Mouse (Mus musculus) hindbrain, embryonic 16.5 days (tissue): Measurements from ENCODE around the gene Ep300. TPM values are rescaled to one million over a fixed set of nuclear protein-coding genes. Genes with fewer than 3 reads are reported as not detected.
"Not testable (repeated sequence)": the region's sequence is repeated elsewhere in the genome, so short reads cannot be mapped to it uniquely, and the experiment has no call there.

ENCODE experiments used
- ATAC-seq: fragments of 200-750 bp; cut with Nextera tagmentation; 2 replicates; pipeline ENCODE4 v1.8.0; 2017; ENCODE audit warnings: moderate TSS enrichment, moderate library complexity
- H3K27ac ChIP-seq: fragments of 300-500 bp; sonication (generic); 2 replicates; pipeline ENCODE4 v1.5.1; 2014; ENCODE audit warnings: low read depth, mild to moderate bottlenecking, control low read depth, low read length, moderate library complexity
- H3K27me3 ChIP-seq: fragments of 300-500 bp; sonication (generic); replicated peaks from 2 replicates; pipeline ENCODE4 v1.6.1; 2014; ENCODE audit warnings: low read length; ENCODE audit not compliant: control insufficient read depth, insufficient read depth
- H3K36me3 ChIP-seq: fragments of 300-500 bp; sonication (generic); 2 replicates; pipeline ENCODE4 v1.6.1; 2014; ENCODE audit warnings: mild to moderate bottlenecking, low read length, moderate library complexity, mixed read lengths; ENCODE audit not compliant: control insufficient read depth, insufficient read depth
- H3K4me1 ChIP-seq: fragments of 300-500 bp; sonication (generic); 2 replicates; pipeline ENCODE4 v1.6.1; 2014; ENCODE audit warnings: low read depth, low read length; ENCODE audit not compliant: control insufficient read depth, insufficient read depth
- H3K4me2 ChIP-seq: fragments of 300-500 bp; sonication (generic); 2 replicates; pipeline ENCODE4 v1.6.1; 2014; ENCODE audit warnings: mild to moderate bottlenecking, low read length, control low read depth, moderate library complexity
- H3K4me3 ChIP-seq: fragments of 300-500 bp; sonication (generic); 2 replicates; pipeline ENCODE4 v1.5.1; 2014; ENCODE audit warnings: mild to moderate bottlenecking, low read length, control low read depth, moderate library complexity
- H3K9ac ChIP-seq: fragments of 300-500 bp; sonication (generic); 2 replicates; pipeline ENCODE4 v1.6.1; 2014; ENCODE audit warnings: low read depth, mild to moderate bottlenecking, control low read depth, low read length, moderate library complexity
- H3K9me3 ChIP-seq: fragments of 300-500 bp; sonication (generic); 2 replicates; pipeline ENCODE4 v1.6.1; 2014; ENCODE audit warnings: mild to moderate bottlenecking, low read length, moderate library complexity; ENCODE audit not compliant: control insufficient read depth
- WGBS: fragments of 180-500 bp; shearing (Covaris S2); extraction: QIAGEN DNeasy Blood & Tissue Kit; methylation state at CpG from one replicate; pipeline ENCODE4 v1.1.7; 2014; 5-methylcytosine and 5-hydroxymethylcytosine counted together
- polyA plus RNA-seq: library from polyadenylated mRNA; unstranded; fragments of >200 nt; fragmentation: Nextera tagmentation; extraction: Ambion mirVana; gene quantifications from 2 replicates; pipeline ENCODE4 v1.2.1, GENCODE M21; 2015

Gene Ep300
- polyA plus RNA-seq, 1 experiment from 2014 or later, result 17.3 TPM

DNA sequence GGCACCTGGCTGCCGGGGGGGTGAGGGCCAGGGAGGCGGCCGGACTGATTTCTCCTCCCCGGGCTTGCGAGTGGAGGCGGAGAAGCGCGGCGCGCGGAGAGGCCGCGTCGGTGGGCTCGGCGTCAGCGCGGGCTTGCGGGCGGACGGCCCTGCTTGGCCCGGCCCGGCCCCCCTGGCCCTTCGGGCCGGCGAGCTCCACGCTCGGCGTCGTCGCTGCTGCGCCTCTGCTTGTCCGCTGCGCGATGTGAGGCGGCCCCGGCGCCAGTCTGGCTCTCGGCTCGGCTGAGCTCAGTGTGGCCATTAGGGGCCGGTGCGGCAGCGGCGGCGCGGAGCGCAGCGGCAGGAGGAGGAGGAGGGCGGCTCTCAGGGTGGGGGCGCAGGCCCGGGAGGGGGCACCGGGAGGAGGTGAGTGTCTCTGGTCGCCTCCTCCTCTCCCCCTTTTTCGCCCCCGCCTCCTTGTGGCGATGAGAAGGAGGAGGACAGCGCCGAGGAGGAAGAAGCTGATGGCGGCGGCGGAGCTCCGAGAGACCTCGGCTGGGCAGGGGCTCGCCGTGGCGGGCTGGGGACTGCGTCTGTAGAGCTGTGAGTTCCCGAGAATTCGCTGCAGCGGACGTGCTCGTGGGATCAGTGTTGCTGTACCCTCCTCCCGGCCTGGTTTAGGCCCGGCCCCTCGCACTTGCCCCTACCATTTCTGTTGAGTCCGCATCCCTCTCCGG, 753 bp downstream of the Ep300 start:
- Histone ChIP-seq H3K4me3 (peak overlapping the region; percentile 98), H3K4me2 (peak overlapping the region; percentile 74), H3K27ac (peak overlapping the region; percentile 100), H3K27me3 (no peaks in the 10 kb centered on the region), H3K9me3 (no peaks in the 10 kb centered on the region), H3K4me1 (peaks cover 21% of the 10 kb centered on the region), H3K9ac (peak overlapping the region; percentile 100), H3K36me3 (0 out of 2 replicates have a peak, but pooled peaks cover 2% of the 10 kb centered on the region)
- ATAC-seq, result peak; percentile 72
- 1% methylated on average over 64 of the region's 77 CpGs for WGBS

GRCm38 (mm10) chr15:81586466-81586865, 1.3 kb downstream of the Ep300 start:
- peaks cover 21% of the 10 kb centered on the region for H3K4me1 ChIP-seq

GRCm38 (mm10) chr15:81587686-81588085, 2.5 kb downstream of the Ep300 start:
- Histone ChIP-seq H3K4me1 (peaks cover 21% of the 10 kb centered on the region), H3K27me3 (no peaks in the 10 kb centered on the region), H3K4me2 (peak overlapping the region; percentile 74), H3K9ac (peak overlapping the region; percentile 13), H3K27ac (no peak overlapping the region), H3K36me3 (0 out of 2 replicates have a peak, but pooled peaks cover 2% of the 10 kb centered on the region), H3K9me3 (no peaks in the 10 kb centered on the region), H3K4me3 (peak overlapping the region; percentile 98)
- no peak for ATAC-seq
- 43% methylated on average over 2 of the region's 2 CpGs for WGBS

More at GRCm38 (mm10) chr15:81586466-81586865, 1.3 kb downstream of the Ep300 start:
- Histone ChIP-seq H3K9me3 (no peaks in the 10 kb centered on the region), H3K4me2 (peak overlapping the region; percentile 74), H3K4me3 (peak overlapping the region; percentile 98), H3K27me3 (no peaks in the 10 kb centered on the region), H3K36me3 (0 out of 2 replicates have a peak, but pooled peaks cover 2% of the 10 kb centered on the region), H3K27ac (peak overlapping the region; percentile 100), H3K9ac (peak overlapping the region; percentile 100)
- ATAC-seq, result no peak
- WGBS, result under 1% methylated on average over 28 of the region's 28 CpGs

DNA sequence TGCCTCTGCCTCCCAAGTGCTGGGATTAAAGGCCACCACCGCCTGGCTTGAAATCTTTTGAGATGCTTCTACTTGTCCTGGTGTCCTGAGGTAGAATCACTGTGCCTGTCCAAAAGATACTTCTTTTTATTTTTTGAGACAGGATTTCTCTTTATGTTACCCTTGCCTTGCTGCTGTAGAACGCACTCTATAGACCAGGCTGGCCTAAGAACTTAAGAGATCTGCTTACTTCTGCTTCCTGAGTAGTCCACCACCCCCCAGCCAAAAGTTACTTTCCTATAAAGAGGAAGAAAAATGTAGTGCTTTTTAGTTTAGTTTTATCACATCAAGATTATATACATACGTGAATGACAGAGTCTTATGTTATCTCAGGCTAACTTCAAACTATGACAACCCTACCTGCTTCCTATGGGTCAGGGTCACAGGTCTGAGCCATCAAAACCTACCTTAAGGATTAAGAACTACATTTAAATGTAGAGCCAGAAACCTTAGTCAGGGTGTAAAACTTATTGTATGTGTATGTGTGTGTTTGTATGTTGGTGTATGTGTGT, 9.1 kb downstream of the Ep300 start:
- 93% methylated on average over 3 of the region's 3 CpGs for WGBS
- Histone ChIP-seq H3K4me1 (peaks cover 6% of the 10 kb centered on the region), H3K9me3 (no peaks in the 10 kb centered on the region)

GRCm38 (mm10) chr15:81598742-81599141, 13.6 kb downstream of the Ep300 start:
- not testable (repeated sequence) for H3K4me3 ChIP-seq, H3K36me3 ChIP-seq, H3K27ac ChIP-seq, H3K9me3 ChIP-seq, ATAC-seq, H3K4me2 ChIP-seq, H3K9ac ChIP-seq, H3K27me3 ChIP-seq, H3K4me1 ChIP-seq
- 93% methylated on average over 8 of the region's 8 CpGs for WGBS

More for the DNA sequence above, 9.1 kb downstream of the Ep300 start:
- ATAC-seq, result no peak
- H3K27me3 ChIP-seq, result no peaks in the 10 kb centered on the region
- H3K4me3 ChIP-seq, result no peak overlapping the region
- H3K9ac ChIP-seq, result no peak overlapping the region
- no peak overlapping the region for H3K27ac ChIP-seq
- H3K36me3 ChIP-seq, result 0 out of 2 replicates have a peak, but pooled peaks cover 2% of the 10 kb centered on the region
- H3K4me2 ChIP-seq, result no peak overlapping the region

GRCm38 (mm10) chr15:81605241-81605640, 20.1 kb downstream of the Ep300 start:
- Histone ChIP-seq H3K27me3 (no peaks in the 10 kb centered on the region), H3K27ac (no peak overlapping the region), H3K36me3 (peaks cover 19% of the 10 kb centered on the region), H3K4me3 (no peak overlapping the region), H3K9ac (no peak overlapping the region), H3K4me2 (no peak overlapping the region), H3K9me3 (no peaks in the 10 kb centered on the region), H3K4me1 (no peaks in the 10 kb centered on the region; the same call in 1 of the 2 replicates)
- ATAC-seq, result no peak
- WGBS, result 92% methylated on average over 1 of the region's 1 CpGs

GRCm38 (mm10) chr15:81606634-81607033, 21.5 kb downstream of the Ep300 start:
- Histone ChIP-seq H3K27ac (no peak overlapping the region), H3K9ac (no peak overlapping the region), H3K27me3 (no peaks in the 10 kb centered on the region), H3K4me2 (no peak overlapping the region), H3K4me1 (no peaks in the 10 kb centered on the region; the same call in 1 of the 2 replicates), H3K36me3 (peaks cover 18% of the 10 kb centered on the region), H3K4me3 (no peak overlapping the region), H3K9me3 (no peaks in the 10 kb centered on the region)
- 91% methylated on average over 1 of the region's 1 CpGs for WGBS
- no peak for ATAC-seq

- ATAC-seq, result no peak
- no peak overlapping the region for H3K27ac ChIP-seq
- H3K4me3 ChIP-seq, result no peak overlapping the region
- H3K27me3 ChIP-seq, result no peaks in the 10 kb centered on the region
- no peak overlapping the region for H3K9ac ChIP-seq
- peaks cover 34% of the 10 kb centered on the region for H3K36me3 ChIP-seq
- H3K9me3 ChIP-seq, result no peaks in the 10 kb centered on the region
- 82% methylated on average over 8 of the region's 8 CpGs for WGBS
- H3K4me1 ChIP-seq, result no peaks in the 10 kb centered on the region
- H3K4me2 ChIP-seq, result no peak overlapping the region
Observed at GRCm38 (mm10) chr15:81649516-81650455, 64.6 kb downstream of the Ep300 start.
